Mouse (Mus musculus): ENCODE measurements at regions not wholly inside any gene's neighbourhood (a gene's known extent, or its start where the extent isn't known, plus 50 kb on each side); places are given as distances from the start of the nearest gene placed in this dataset.

- TF ChIP-seq CTCF (IDR thresholded peaks at IDR 0.05; ENCODE audit: insufficient read depth, low read depth, low read length) (no peak), POLR2A (IDR thresholded peaks at IDR 0.05; ENCODE audit: insufficient read depth, low read depth, low read length) (peak; percentile 55; the same call in 1 of the 2 replicates)
Observed at GRCm38 (mm10) chr4:53217608-53218290, 58.1 kb upstream of the Abca1 start.

All from olfactory bulb, adult 2 months (tissue).